Mouse (Mus musculus): Measurements from ENCODE around the gene Gm5460.

Gene Gm5460

GRCm38 (mm10) chr14:34077222-34077621, 60.7 kb downstream of the Gm5460 start:
- DNase-seq, result no peak

DNA sequence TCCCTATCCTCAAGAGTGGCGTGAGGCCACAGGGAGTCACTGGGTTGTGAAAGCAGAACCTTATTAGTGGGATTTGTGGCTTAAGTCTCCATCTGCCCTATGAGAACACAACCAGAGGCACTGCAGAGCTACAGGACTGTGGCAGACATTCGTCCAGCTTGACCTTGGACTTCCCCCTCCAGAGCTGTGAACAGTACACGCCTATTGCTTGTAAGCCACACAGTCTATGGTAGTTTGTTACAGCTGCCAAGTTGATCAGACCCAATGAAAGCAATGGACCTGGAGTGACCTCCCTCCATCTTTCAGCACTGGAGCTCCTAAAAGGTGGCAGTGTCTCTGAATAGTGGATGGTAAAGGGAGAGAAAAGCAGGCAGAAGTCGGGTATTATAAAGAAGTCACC, 61.7 kb downstream of the Gm5460 start:
- no peak for DNase-seq

GRCm38 (mm10) chr14:34080321-34080997, 63.9 kb downstream of the Gm5460 start:
- DNase-seq, result peak; percentile 83

- peak; percentile 22 for DNase-seq
These were observed 69.2 kb downstream of the Gm5460 start, which contains the start of gene Anxa8 for GRCm38 (mm10) chr14:34085731-34086130. Anxa8 (plus strand) TSS chr14:34085981.

GRCm38 (mm10) chr14:34086806-34087205, 70.2 kb downstream of the Gm5460 start:
- DNase-seq, result no peak

GRCm38 (mm10) chr14:34087856-34088398, 71.4 kb downstream of the Gm5460 start:
- no peak for DNase-seq

DNA sequence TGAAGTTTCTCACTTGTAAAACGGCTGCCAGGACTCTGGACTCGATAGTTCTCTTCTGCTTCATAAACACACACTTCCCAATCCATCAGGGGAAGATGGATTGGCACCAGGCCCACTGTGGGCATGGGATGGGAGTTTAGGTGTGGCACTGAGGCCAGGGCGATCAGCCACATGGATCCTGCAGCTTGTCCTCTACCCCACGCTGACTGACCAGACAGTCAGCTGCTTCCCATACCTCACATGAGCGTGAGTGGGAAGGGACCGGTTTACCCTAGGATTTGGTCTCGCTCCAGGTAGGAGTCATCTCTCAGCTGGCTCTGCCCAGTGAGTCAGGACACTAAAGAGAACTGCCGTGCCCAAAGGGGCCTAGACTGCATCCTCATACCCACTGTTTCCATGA, 73.2 kb downstream of the Gm5460 start:
- DNase-seq, result no peak

DNA sequence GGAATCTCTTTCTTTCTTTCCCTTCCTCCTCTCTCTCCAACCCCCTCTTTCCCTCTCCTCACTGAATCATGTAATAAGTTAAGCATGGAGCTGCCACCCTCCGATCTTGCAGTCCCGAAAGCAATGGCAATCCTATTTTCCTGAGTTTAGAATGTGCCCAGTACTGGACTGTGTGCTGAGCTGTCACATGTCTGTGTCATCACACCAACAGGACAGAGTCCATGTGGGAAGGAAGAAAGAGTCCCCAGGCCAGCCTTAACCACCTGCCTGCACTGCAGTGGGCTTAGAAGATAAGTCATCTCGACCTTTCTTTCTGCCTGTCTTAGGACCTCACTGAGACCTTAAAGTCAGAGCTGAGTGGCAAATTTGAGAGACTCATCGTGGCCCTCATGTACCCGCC, 74.9 kb downstream of the Gm5460 start:
- no peak for DNase-seq

- no peak for DNase-seq
These were observed 76.3 kb downstream of the Gm5460 start for GRCm38 (mm10) chr14:34092856-34093255.

DNA sequence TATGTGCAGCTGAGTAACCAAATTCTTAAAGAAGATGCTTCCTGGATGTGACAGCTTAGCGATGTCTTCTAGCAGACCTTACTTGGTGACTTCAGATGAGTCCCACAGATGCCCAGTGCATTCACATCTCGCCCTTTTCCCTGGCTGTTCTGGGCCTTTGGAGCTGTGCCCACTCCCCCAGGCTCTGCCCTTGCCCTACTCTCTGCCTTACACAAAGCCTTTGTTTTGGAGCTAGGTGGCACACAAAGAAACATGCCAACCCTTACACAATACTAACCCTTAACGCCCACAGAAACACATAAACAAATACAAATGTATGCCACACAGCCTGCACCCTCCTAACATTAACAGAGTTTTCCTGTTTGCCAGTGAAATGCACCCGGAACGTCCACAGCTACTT, 79.6 kb downstream of the Gm5460 start:
- no peak for DNase-seq
